7 mouse cellular contexts compared by ENCODE assay signal in the genomic region with DNA sequence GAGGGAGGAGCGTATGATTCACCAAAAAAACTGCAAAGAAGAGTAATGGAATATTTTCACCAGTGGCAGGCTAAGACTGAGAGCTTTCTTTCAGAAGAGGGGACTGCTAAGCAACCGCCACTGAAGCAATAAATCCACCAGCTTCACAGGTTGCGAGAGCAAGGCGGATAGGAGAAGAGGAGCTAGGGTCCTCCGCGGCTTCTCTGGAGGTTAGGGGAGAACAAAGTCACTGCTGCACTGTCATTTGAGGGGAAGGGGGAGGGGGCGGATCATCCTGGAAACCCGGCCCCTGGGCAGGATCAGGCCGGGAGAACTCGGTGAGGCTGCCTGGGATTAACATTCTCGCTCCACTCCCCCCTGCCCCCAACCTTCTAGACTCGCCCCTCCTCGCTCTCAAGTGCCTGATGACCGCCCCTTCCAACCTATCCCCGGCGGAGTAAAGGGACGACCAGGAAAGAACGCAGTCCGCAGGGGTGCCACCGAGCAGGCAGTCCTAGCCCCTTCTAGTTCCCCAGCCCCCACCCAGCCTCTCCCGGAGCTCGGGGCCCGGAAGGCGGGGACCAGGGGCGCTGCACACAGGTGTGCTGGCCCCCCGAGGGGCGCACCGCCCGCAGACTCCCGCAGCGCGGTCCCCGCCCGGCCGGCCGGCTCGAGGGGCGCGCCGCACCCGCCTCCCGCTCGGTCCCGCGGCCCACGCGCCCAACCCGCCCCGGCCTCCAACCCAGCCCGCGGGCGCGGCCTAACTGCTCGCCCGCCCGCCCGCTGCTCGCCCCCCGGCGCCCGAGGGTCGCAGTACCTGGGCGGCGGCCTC. TPM values are rescaled to one million over a fixed set of nuclear protein-coding genes. Genes with fewer than 3 reads are reported as not detected.
DNase-seq lines count a peak whose midpoint lies in the region; ATAC-seq lines count a peak whose summit lies in the region.

No protein-coding gene starts in this region.

- peak; percentile 43 for ATAC-seq in common myeloid progenitor, adult 5-6 weeks (replicated peaks; ENCODE audit: low read depth, poor library complexity, severe bottlenecking)
- peak; percentile 30 for ATAC-seq in megakaryocyte progenitor cell, adult 5-6 weeks (replicated peaks; ENCODE audit: poor library complexity)

- DNase-seq in adrenal gland, adult (ENCODE audit: inconsistent age in 2 of 2, low spot score in 1 of 2): peak; percentile 74 to 91
- DNase-seq in gastrocnemius, adult 8-10 months (ENCODE audit: low spot score in 2 of 2): peak; percentile 21 to 32
- DNase-seq in induced T-regulatory cell, adult 2 months (ENCODE audit: low read depth): peak; percentile 59
- peak; percentile 35 to 48 for DNase-seq in left cerebral cortex, postnatal 14 days (ENCODE audit: low spot score in 2 of 2)
- DNase-seq in right cerebral cortex, postnatal 25 days: peak; percentile 75

- intact Hi-C loops in left cerebral cortex, postnatal 14 days (cut with DNase I): loop anchor here (2.0 kb wide), 1 partner anchor 31 kb away; no protein-coding TSS in a partner anchor

RNA-seq across cellular contexts. Expression of a gene that starts 0.8 kb away (rescaled TPM):
- total RNA-seq in common myeloid progenitor, adult 5-6 weeks (2017): 24.8 and 30.6 TPM in 2 replicates
- total RNA-seq in gastrocnemius, adult 8-10 months (2022): 10 to 100 TPM; 59.5 to 73.9 (median 62.8) TPM
- total RNA-seq in left cerebral cortex, postnatal 14 days (2021): 100 to 1,000 TPM; 134 to 144 TPM
- 38.7 TPM in 2 replicates for total RNA-seq in megakaryocyte progenitor cell, adult 5-6 weeks (2015)
- 24.6 and 27.9 TPM in 2 replicates for total RNA-seq in megakaryocyte progenitor cell, adult 5-6 weeks (2017)

RNA-seq across cellular contexts. Expression of a gene that starts 35.9 kb away (rescaled TPM):
- total RNA-seq in common myeloid progenitor, adult 5-6 weeks (2017): 22.0 and 23.3 TPM in 2 replicates
- 10 to 100 TPM; 31.8 to 39.5 (median 36.0) TPM for total RNA-seq in gastrocnemius, adult 8-10 months (2022)
- total RNA-seq in left cerebral cortex, postnatal 14 days (2021): 10 to 100 TPM; 18.2 to 20.7 TPM
- 34.7 and 43.6 TPM in 2 replicates for total RNA-seq in megakaryocyte progenitor cell, adult 5-6 weeks (2015)
- total RNA-seq in megakaryocyte progenitor cell, adult 5-6 weeks (2017): 22.4 and 23.1 TPM in 2 replicates

Comparison
In these comparisons a context has a peak if more than half of its experiments do, and no peak if none do; other contexts are left out.
1. Peak in every context shown above with its lines: DNase-seq and ATAC-seq.
2. DNase-seq: peak in every context shown above with its lines; median percentile 82 in adrenal gland, adult; 75 in right cerebral cortex, postnatal 25 days; 59 in induced T-regulatory cell, adult 2 months; 42 in left cerebral cortex, postnatal 14 days; 26 in gastrocnemius, adult 8-10 months.